Mouse (Mus musculus) natural killer cell, adult 2 months (primary cell): ENCODE measurements around the gene Spred2.
"Not testable (repeated sequence)": the region's sequence is repeated elsewhere in the genome, so short reads cannot be mapped to it uniquely, and the experiment has no call there.

Experiments used
- DNase-seq, 2 experiments: peaks; one replicate each; pipeline ENCODE4 v3.0.0; 2022; ENCODE audit warnings: low spot score in 2 of 2

The Spred2 gene

DNA sequence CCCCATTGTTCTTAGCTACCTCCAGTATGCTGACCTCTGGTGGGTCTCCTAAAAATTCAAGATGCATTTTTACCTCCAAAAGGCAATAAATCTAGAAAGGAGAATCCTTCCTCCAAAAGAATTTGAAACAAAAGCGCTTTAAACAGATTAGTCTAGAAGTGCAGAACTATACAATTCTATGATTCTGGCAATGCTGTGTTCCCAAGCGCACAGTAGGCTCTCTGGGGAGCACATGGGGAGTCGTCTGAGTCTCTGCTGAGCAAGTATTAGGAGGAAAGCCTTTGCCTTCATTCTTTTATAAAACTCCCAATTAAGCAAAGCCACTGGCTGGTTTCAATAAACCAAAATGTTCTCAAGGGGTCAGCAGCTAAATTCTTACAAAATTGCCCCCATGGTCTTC, 129.8 kb downstream of the Spred2 start:
- DNase-seq, result no peak

DNA sequence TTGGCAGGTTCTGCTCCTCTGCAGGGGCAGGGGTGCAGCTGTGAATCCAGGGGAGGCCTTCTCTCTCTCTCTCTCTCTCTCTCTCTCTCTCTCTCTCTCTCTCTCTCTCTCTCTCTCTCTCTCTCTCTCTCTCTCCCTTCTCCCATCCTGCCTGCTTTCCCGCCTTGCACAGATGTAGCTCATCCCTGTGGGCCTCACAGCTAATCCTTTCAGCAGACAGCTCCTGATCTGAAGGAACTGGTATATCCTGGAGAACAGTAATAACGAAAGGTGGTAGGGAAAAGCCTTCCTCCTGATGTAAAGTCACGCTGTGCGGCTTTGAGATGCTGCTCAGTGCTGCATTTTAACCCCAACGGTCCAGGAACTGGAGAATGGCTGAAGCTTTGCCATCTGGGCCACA, 130.4 kb downstream of the Spred2 start:
- DNase-seq, result no peak

DNA sequence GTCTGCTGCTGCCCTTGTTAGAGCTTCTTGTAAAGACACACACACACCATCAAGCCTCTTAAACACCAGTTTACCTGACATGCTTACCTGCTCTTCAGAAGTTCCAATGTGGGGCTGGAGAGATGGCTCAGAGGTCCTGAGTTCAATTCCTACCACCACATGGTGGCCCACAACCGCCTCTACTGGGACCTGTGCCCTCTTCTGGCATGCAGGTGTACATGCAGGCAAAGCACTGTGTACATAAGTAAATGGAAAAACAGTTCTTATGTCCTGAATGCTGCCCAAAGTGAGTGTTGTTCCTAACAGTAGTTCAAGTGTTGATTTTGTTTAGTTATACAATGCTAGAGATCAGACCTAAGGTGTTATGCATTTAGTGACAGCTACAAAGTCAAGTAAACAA, 132.0 kb downstream of the Spred2 start:
- no peak for DNase-seq

DNA sequence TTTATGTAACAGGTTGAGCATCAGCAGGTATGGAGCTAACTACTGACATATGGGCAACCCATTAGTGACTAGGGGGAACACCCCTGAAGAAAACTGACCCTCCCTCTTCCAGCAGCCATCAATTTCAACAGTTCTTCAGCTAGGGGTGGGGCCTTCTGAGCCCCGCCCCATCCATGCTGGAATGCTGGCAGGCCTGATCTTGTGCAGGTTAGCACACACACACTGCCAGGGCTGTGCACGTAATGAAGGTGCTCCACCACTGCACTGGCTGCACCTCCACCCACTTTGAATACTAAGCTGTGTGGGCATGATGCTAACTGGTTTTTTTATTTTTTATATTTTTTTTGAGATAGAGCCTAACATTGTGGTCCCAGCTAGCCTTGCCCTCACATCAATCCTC, 133.3 kb downstream of the Spred2 start:
- no peak for DNase-seq

DNA sequence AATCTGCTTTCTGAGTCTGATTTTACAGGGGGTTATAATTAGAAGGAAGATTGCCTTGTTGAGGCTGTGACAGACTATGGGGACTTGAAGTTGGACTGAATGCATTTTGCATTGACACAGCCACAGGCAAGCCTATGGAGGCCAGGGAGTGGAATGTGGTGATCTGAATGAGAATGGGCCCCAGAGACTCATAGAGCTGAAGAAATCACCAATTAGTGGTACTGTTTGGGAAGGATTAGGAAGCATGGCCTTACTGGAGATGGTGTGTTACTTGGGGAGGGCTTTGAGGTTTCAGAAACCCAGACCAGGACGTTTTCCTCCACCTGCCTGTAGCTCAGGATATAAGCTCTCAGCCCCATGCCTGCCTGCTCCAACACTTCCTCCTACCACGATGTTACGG, 135.6 kb downstream of the Spred2 start:
- DNase-seq, result no peak

DNA sequence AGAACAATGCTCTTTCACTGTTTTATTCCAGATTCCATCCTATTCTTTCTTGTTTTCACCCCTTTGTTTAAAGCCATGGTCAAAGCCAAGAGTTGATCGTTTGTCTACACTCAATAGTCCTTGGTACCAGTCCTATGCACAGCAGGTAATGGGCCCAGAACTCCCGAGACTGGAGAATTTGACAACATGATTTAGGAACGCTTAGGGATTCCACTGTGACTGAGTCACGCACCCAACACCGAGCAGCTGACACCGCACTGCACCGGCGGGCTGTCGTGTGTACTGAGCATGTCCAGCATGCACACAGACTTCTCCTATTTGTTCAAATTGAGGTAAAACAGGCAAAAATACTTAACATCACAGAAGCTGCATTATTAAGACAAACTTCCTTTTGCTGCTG, 138.6 kb downstream of the Spred2 start:
- not testable (repeated sequence) for DNase-seq

DNA sequence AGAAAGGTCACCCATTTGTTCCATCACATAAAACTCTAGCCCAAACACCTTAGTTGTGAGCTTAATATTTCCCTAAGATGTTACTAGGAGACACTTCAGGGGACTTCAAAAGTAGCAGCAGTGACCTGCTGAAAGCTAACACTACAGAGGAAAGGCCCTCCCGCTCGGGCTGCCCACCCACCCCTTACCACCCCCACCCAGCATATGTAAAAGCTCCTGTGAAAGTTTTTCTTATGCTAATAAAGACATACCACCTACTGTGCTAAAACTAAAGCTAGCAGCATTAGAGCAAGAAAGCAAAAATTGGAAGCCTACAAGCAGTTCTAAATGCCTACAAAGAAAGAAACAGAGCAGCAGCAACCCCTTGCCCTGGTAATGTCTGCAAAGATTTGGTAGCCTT, 139.9 kb downstream of the Spred2 start:
- not testable (repeated sequence) for DNase-seq

DNA sequence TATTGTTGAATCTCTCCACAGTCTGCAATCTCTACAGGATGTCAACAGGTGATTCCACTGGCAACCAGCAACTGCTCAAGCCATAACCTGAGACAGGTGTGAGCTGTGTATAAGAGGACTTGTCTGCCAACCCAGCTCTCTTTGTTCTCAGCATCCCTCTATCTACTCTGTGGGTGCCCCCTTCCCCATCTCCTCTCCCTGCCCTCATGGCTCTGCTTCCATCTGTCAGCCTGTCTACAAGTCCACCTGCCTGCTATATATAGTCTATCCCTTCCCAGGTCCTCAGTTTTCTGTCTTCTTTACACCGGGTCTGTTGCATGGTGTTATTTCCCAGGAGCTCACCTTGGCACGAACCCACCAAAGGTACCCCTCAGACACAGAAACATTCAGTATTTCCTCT, 140.8 kb downstream of the Spred2 start:
- no peak for DNase-seq

DNA sequence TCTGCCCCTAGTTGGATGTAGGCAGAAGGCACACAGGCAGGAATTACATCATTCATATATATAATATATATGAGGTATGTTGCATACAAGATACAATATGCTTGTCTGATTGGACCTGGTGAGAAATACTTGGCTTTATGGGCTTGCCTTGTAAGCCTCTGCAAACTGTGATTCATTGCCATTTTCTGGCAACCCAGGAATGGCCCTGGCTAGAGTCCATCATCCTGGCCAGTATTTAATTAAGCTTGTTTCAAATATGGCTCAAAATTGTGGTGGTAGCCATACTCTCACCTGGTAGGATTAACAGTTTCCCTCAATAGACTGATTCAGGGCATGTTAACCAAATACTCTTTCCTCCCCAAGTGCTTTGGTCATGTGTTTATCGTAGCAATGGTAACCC, 141.9 kb downstream of the Spred2 start:
- DNase-seq, result no peak

DNA sequence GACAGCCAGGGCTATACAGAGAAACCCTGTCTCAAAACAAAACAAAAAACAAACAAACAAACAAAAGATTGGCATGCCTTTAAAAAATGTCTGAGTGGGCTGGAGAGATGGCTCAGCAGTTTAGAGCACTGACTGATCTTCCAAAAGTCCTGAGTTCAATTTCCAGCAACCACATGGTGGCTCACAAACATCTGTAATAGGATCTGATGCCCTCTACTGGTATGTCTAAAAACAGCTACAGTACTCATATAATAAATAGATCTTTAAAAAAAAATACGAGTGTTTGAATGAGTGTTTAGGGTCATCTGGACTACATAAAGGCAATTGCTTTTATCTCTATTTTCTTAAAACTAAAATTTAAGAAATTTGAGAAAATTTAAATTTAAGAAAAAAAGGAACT, 143.3 kb downstream of the Spred2 start:
- no peak for DNase-seq

DNA sequence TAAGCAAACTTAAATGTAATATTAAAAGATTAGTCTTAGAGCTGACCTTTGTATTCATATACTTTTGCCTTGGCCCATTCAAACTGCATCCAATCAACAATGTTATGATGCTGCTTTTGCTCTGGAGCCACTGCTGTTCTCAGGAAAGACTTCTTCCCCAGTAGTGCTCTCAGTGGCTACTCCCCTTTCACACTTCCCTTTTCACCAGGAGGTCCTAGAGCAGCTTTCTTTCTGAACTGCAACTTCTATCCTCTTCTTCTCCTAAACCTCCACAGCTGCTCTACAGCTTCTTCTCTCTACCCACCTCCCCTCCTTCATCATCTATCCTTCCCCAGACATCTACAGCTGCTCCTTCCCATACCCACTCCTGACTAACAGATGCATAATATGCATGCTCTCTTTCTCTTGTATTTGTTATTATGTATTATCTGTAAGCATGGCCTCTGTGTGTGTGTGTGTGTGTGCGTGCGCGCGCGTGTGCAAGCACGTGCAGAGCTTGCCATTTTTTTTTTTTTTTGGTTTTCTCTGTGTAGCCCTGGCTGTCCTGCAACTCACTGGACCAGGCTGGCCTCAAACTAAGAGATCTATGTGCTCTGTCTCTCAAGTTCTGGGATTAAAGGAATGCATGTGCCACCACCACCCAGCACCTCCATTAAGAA, 144.3 kb downstream of the Spred2 start:
- no peak for DNase-seq

DNA sequence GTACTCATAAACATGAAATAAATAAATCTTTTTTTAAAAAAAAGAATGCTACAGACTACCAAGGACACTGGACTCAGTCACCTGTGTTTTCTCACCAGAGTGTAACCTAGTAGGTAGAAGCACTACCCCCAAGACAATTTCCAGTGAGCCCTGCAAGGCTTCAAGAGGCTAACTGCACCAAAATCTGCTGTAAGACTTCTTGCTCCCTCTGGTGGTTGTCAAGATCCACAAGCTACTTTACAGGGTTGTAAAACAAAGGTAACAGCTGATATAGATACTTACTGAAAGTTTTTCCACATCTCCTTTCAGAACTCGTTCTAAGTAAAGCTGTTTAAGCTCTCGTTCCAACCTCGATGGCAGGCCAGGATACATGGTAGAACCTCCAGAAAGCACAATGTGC, 148.0 kb downstream of the Spred2 start:
- peak; percentile 5 to 14 for DNase-seq

DNA sequence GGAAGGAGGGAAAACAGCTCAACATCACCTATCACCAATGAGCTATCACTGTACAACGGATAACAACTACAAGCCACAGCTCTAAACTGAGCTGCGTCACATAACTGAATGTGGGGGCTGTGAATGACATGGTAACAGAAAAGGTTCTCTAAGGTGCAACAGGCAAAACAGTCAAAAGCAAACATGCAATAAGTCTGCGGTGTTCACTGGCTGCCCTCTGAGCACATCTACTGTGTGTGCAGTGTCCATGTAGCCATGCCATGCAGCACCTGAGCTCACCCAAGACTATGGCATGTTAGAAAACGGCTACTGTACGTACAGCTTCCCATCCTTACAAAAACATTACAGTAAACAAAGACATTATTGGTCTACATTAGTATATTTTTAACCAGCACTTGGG, 148.7 kb downstream of the Spred2 start:
- DNase-seq, result no peak
